Mouse (Mus musculus) lung, embryonic 14.5 days (tissue): ENCODE data around the gene Srpk2. TPM values are rescaled to one million over a fixed set of nuclear protein-coding genes. Genes with fewer than 3 reads are reported as not detected.

ENCODE experiments used
- ATAC-seq: fragments of 200-750 bp; cut with Nextera tagmentation; 2 replicates; pipeline ENCODE4 v1.8.0; 2017; ENCODE audit warnings: mild to moderate bottlenecking, moderate TSS enrichment, moderate library complexity; ENCODE audit not compliant: insufficient read depth
- DNase-seq: peaks from one replicate; pipeline ENCODE4 v3.0.0-alpha.2; 2015
- H3K27ac ChIP-seq: fragments of 300-500 bp; sonication (generic); 2 replicates; pipeline ENCODE4 v1.5.1; 2014; ENCODE audit warnings: low read depth, mild to moderate bottlenecking, moderate library complexity
- H3K27me3 ChIP-seq: fragments of 300-500 bp; sonication (generic); 2 replicates; pipeline ENCODE4 v1.6.1; 2014; ENCODE audit warnings: low read length, control low read depth; ENCODE audit not compliant: insufficient read depth
- H3K36me3 ChIP-seq: fragments of 300-500 bp; sonication (generic); 2 replicates; pipeline ENCODE4 v1.6.1; 2014; ENCODE audit warnings: control low read depth; ENCODE audit not compliant: insufficient read depth
- H3K4me1 ChIP-seq: fragments of 300-500 bp; sonication (generic); 2 replicates; pipeline ENCODE4 v1.6.1; 2014; ENCODE audit warnings: antibody characterized with exemption, control low read depth; ENCODE audit not compliant: insufficient read depth
- H3K4me2 ChIP-seq: fragments of 300-500 bp; sonication (generic); 2 replicates; pipeline ENCODE4 v1.6.1; 2014; ENCODE audit warnings: mild to moderate bottlenecking
- H3K4me3 ChIP-seq: fragments of 300-500 bp; sonication (generic); 2 replicates; pipeline ENCODE4 v1.5.1; 2014; ENCODE audit warnings: low read depth, low read length
- H3K9ac ChIP-seq: fragments of 300-500 bp; sonication (generic); 2 replicates; pipeline ENCODE4 v1.6.1; 2014
- H3K9me3 ChIP-seq: fragments of 300-500 bp; sonication (generic); 2 replicates; pipeline ENCODE4 v1.6.1; 2016; ENCODE audit warnings: low read depth, low read length, control low read depth
- CTCF ChIP-seq: IDR thresholded peaks from 2 replicates; pipeline ENCODE4 v1.5.1; 2016; ENCODE audit warnings: antibody characterized with exemption, low read depth
- WGBS: fragments of 180-500 bp; shearing (Covaris S2); extraction: QIAGEN DNeasy Blood & Tissue Kit; methylation state at CpG from one replicate; pipeline ENCODE4 v1.1.7; 2014; 5-methylcytosine and 5-hydroxymethylcytosine counted together
- polyA plus RNA-seq: library from polyadenylated mRNA; unstranded; fragments of >200 nt; fragmentation: Nextera tagmentation; extraction: Ambion mirVana; gene quantifications from 2 replicates; pipeline ENCODE4 v1.2.1, GENCODE M21; 2014

Srpk2 gene
- polyA plus RNA-seq, 1 experiment from 2014 or later: 49.2 TPM

GRCm38 (mm10) chr5:23616270-23617103 lies 67.9 kb downstream of the Srpk2 start:
- no peaks in the 10 kb centered on the region for H3K36me3 ChIP-seq
- DNase-seq (peak; percentile 81), ATAC-seq (peak; percentile 93)
- no peaks in the 10 kb centered on the region for H3K27me3 ChIP-seq
- no peaks in the 10 kb centered on the region for H3K4me1 ChIP-seq
- TF ChIP-seq CTCF: 0 out of 2 replicates have a peak, but pooled peaks have one; percentile 15
- no peaks in the 10 kb centered on the region for H3K9me3 ChIP-seq
- H3K4me3 ChIP-seq: peak overlapping the region; percentile 41
- H3K4me2 ChIP-seq: peak overlapping the region; percentile 54
- H3K27ac ChIP-seq: peak overlapping the region; percentile 77
- peak overlapping the region; percentile 48 for H3K9ac ChIP-seq
- 9% methylated on average over 11 of the region's 11 CpGs for WGBS

- Histone ChIP-seq H3K36me3 (no peaks in the 10 kb centered on the region), H3K27me3 (no peaks in the 10 kb centered on the region), H3K4me1 (no peaks in the 10 kb centered on the region), H3K9ac (peak overlapping the region; percentile 48), H3K4me2 (peak overlapping the region; percentile 54), H3K27ac (peak overlapping the region; percentile 77), H3K9me3 (no peaks in the 10 kb centered on the region), H3K4me3 (peak overlapping the region; percentile 41)
- ATAC-seq (peak; percentile 60; the same call in 1 of the 2 replicates), DNase-seq (no peak)
- 34% methylated on average over 5 of the region's 5 CpGs for WGBS
- no peak for TF ChIP-seq CTCF
These were observed 68.7 kb downstream of the Srpk2 start for GRCm38 (mm10) chr5:23615586-23616269.

GRCm38 (mm10) chr5:23612856-23613255 lies 71.6 kb downstream of the Srpk2 start:
- Histone ChIP-seq H3K4me2 (no peak overlapping the region), H3K36me3 (no peaks in the 10 kb centered on the region), H3K9ac (no peak overlapping the region), H3K4me3 (no peak overlapping the region), H3K27ac (no peak overlapping the region), H3K4me1 (no peaks in the 10 kb centered on the region), H3K9me3 (no peaks in the 10 kb centered on the region), H3K27me3 (no peaks in the 10 kb centered on the region)
- ATAC-seq (no peak), DNase-seq (no peak)
- 69% methylated on average over 3 of the region's 3 CpGs for WGBS
- no peak for TF ChIP-seq CTCF

GRCm38 (mm10) chr5:23604036-23604705 lies 80.2 kb downstream of the Srpk2 start:
- TF ChIP-seq CTCF: no peak
- DNase-seq (no peak), ATAC-seq (no peak)
- H3K4me2 ChIP-seq: 0 out of 2 replicates have a peak overlapping the region, but pooled peaks have one; percentile 23
- no peak overlapping the region for H3K4me3 ChIP-seq
- H3K36me3 ChIP-seq: 0 out of 2 replicates have a peak, but pooled peaks cover 2% of the 10 kb centered on the region
- H3K27ac ChIP-seq: no peak overlapping the region
- no peaks in the 10 kb centered on the region for H3K9me3 ChIP-seq
- no peaks in the 10 kb centered on the region for H3K27me3 ChIP-seq
- no peaks in the 10 kb centered on the region for H3K4me1 ChIP-seq
- no peak overlapping the region for H3K9ac ChIP-seq
- WGBS: 73% methylated on average over 7 of the region's 7 CpGs

- Histone ChIP-seq H3K36me3 (0 out of 2 replicates have a peak, but pooled peaks cover 2% of the 10 kb centered on the region), H3K9ac (no peak overlapping the region), H3K4me3 (no peak overlapping the region), H3K9me3 (no peaks in the 10 kb centered on the region), H3K4me2 (no peak overlapping the region), H3K27ac (no peak overlapping the region), H3K4me1 (no peaks in the 10 kb centered on the region), H3K27me3 (no peaks in the 10 kb centered on the region)
- WGBS: 75% methylated on average over 5 of the region's 5 CpGs
- ATAC-seq (no peak; the same call in 1 of the 2 replicates), DNase-seq (no peak)
- TF ChIP-seq CTCF: no peak
These were observed 84.5 kb downstream of the Srpk2 start for GRCm38 (mm10) chr5:23599750-23600537.

GRCm38 (mm10) chr5:23599171-23599570 lies 85.2 kb downstream of the Srpk2 start:
- no peak for ATAC-seq
- no peak for TF ChIP-seq CTCF
- 0 out of 2 replicates have a peak, but pooled peaks cover 2% of the 10 kb centered on the region for H3K36me3 ChIP-seq
- no peaks in the 10 kb centered on the region for H3K9me3 ChIP-seq
- H3K4me2 ChIP-seq: no peak overlapping the region
- no peaks in the 10 kb centered on the region for H3K27me3 ChIP-seq
- H3K4me3 ChIP-seq: no peak overlapping the region
- no peak overlapping the region for H3K27ac ChIP-seq
- WGBS: 45% methylated on average over 3 of the region's 3 CpGs
- H3K4me1 ChIP-seq: no peaks in the 10 kb centered on the region
- DNase-seq: peak; percentile 68
- no peak overlapping the region for H3K9ac ChIP-seq
